8 mouse cellular contexts compared by ENCODE assay signal in the genomic region with DNA sequence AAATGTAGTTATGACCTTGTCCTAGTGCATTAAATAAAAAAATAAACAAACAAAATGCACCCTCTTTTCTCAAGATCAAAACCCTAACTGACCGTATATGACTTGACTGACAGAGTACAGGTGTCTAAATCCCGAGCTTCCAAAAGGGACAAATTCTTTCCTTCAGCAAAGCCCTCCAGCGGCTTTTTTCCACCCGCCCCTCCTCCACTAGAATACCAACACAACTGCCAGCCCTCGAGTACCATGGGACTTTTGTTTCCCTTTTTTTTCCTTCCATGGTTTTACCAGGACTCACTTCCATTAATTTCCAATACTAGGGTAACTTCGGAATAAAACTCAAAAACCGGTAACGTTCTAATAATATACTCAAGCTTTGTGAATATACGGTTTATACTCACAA. TPM values are rescaled to one million over a fixed set of nuclear protein-coding genes. Genes with fewer than 3 reads are reported as not detected.
DNase-seq lines count a peak whose midpoint lies in the region; ATAC-seq and TF ChIP-seq lines count a peak whose summit lies in the region.

No protein-coding gene starts in this region.

- no peak for TF ChIP-seq POLR2A in brain, embryonic 14.5 days (IDR thresholded peaks at IDR 0.05; ENCODE audit: borderline replicate concordance, extremely low read depth, insufficient read depth, insufficient read length, poor library complexity, severe bottlenecking)

- H3K4me1 ChIP-seq in erythroblast, embryonic 14.5 days (ENCODE audit: control insufficient read depth), result peaks cover 42% of the 10 kb centered on the region
- peaks cover 28% of the 10 kb centered on the region for H3K4me1 ChIP-seq in heart, postnatal 0 days (ENCODE audit: control insufficient read depth, insufficient read depth)
- peaks cover 51% of the 10 kb centered on the region for H3K4me1 ChIP-seq in liver, embryonic 12.5 days

- peaks cover 29% of the 10 kb centered on the region for H3K36me3 ChIP-seq in erythroblast, embryonic 14.5 days (ENCODE audit: control insufficient read depth)
- H3K36me3 ChIP-seq in heart, postnatal 0 days (replicated peaks; ENCODE audit: control insufficient read depth, insufficient read depth, low read length), result no peaks in the 10 kb centered on the region
- peaks cover 19% of the 10 kb centered on the region for H3K36me3 ChIP-seq in liver, embryonic 12.5 days

- peak overlapping the region; percentile 96; the same call in 1 of the 2 replicates for H3K27ac ChIP-seq in heart, postnatal 0 days (ENCODE audit: low read depth)
- no peak overlapping the region for H3K27ac ChIP-seq in liver, embryonic 12.5 days

- peak overlapping the region; percentile 100 for H3K4me3 ChIP-seq in erythroblast, embryonic 14.5 days (replicated peaks)
- peak overlapping the region; percentile 92 for H3K4me3 ChIP-seq in heart, postnatal 0 days (ENCODE audit: low read depth, low read length)
- H3K4me3 ChIP-seq in liver, embryonic 12.5 days, result peak overlapping the region; percentile 99

- H3K9me3 ChIP-seq in erythroblast, embryonic 14.5 days (ENCODE audit: control insufficient read depth, low read length), result no peaks in the 10 kb centered on the region
- no peaks in the 10 kb centered on the region for H3K9me3 ChIP-seq in heart, postnatal 0 days (replicated peaks; ENCODE audit: control insufficient read depth, low read length)
- no peaks in the 10 kb centered on the region for H3K9me3 ChIP-seq in liver, embryonic 12.5 days (replicated peaks)

- H3K27me3 ChIP-seq in erythroblast, embryonic 14.5 days (ENCODE audit: control insufficient read depth), result no peaks in the 10 kb centered on the region
- no peaks in the 10 kb centered on the region for H3K27me3 ChIP-seq in heart, postnatal 0 days (ENCODE audit: control insufficient read depth, insufficient read depth, low read length)
- no peaks in the 10 kb centered on the region for H3K27me3 ChIP-seq in liver, embryonic 12.5 days (replicated peaks)

- no peak for TF ChIP-seq CTCF in brain, embryonic 14.5 days (IDR thresholded peaks at IDR 0.05; ENCODE audit: borderline replicate concordance, extremely low read depth, insufficient read depth, insufficient read length)
- no peak for TF ChIP-seq CTCF in heart, postnatal 0 days (IDR thresholded peaks at IDR 0.05; ENCODE audit: low read depth)

- no peak for TF ChIP-seq EP300 in heart, postnatal 0 days (IDR thresholded peaks at IDR 0.05; ENCODE audit: low read depth)

- peak overlapping the region; percentile 85 for H3K4me2 ChIP-seq in heart, postnatal 0 days (ENCODE audit: low read depth, low read length)
- peak overlapping the region; percentile 75 for H3K4me2 ChIP-seq in liver, embryonic 12.5 days

- peak; percentile 55 for DNase-seq in brain, embryonic 14.5 days (ENCODE audit: low read depth)
- DNase-seq in heart, postnatal 0 days (ENCODE audit: low spot score), result peak; percentile 56
- DNase-seq in retina, postnatal 1 day, result peak; percentile 40
- DNase-seq in thymus, adult 18-20 months, result no peak
- no peak for DNase-seq in cerebellum, adult 8-10 months

- WGBS in heart, postnatal 0 days, result 0% methylated on average over 9 of the region's 9 CpGs
- WGBS in liver, embryonic 12.5 days (ENCODE audit: insufficient replicate concordance), result under 1% methylated on average over 9 of the region's 9 CpGs

- H3K9ac ChIP-seq in heart, postnatal 0 days (replicated peaks; ENCODE audit: low read depth, low read length), result peak overlapping the region; percentile 95
- H3K9ac ChIP-seq in liver, embryonic 12.5 days, result peak overlapping the region; percentile 98

- no peak for ATAC-seq in erythroblast, adult 5-6 weeks (replicated peaks; ENCODE audit: low FRiP score, poor library complexity, severe bottlenecking)
- ATAC-seq in heart, postnatal 0 days (ENCODE audit: insufficient read depth, low read depth), result no peak
- no peak for ATAC-seq in liver, embryonic 12.5 days

RNA-seq across cellular contexts. Expression of gene Tra2a, which starts 1.4 kb away (rescaled TPM):
- polyA plus RNA-seq in erythroblast, embryonic 14.5 days (2012), result 2.1 and 2.7 TPM in 2 replicates
- total RNA-seq in erythroblast, adult 5-6 weeks (2015; ENCODE audit: low replicate concordance), result 73.6 and 81.3 TPM in 2 replicates
- 56.5 and 90.1 TPM in 2 replicates for total RNA-seq in erythroblast, adult 5-6 weeks (2017; ENCODE audit: low replicate concordance)
- 199 and 246 TPM in 2 replicates for polyA plus RNA-seq in brain, embryonic 14.5 days (2012; rRNA removed)
- total RNA-seq in heart, postnatal 0 days (2014; rRNA removed; ENCODE audit: low replicate concordance), result 33.6 and 41.8 TPM in 2 replicates
- 26.0 and 32.5 TPM in 2 replicates for polyA plus RNA-seq in heart, postnatal 0 days (2015; fragmentation: Nextera tagmentation; extraction: Ambion mirVana)
- polyA plus RNA-seq in liver, embryonic 12.5 days (2016; fragmentation: Nextera tagmentation; extraction: Ambion mirVana), result 57.7 and 63.0 TPM in 2 replicates

RNA-seq across cellular contexts. Expression of gene Igf2bp3, which starts 47.7 kb away (rescaled TPM):
- 0.48 and 0.58 TPM in 2 replicates for polyA plus RNA-seq in erythroblast, embryonic 14.5 days (2012)
- total RNA-seq in erythroblast, adult 5-6 weeks (2015; ENCODE audit: low replicate concordance), result not detected in 2 replicates
- not detected in 2 replicates for total RNA-seq in erythroblast, adult 5-6 weeks (2017; ENCODE audit: low replicate concordance)
- 22.0 and 22.6 TPM in 2 replicates for polyA plus RNA-seq in brain, embryonic 14.5 days (2012; rRNA removed)
- total RNA-seq in heart, postnatal 0 days (2014; rRNA removed; ENCODE audit: low replicate concordance), result 9.4 and 21.5 TPM in 2 replicates
- polyA plus RNA-seq in heart, postnatal 0 days (2015; fragmentation: Nextera tagmentation; extraction: Ambion mirVana), result 19.0 and 21.0 TPM in 2 replicates
- polyA plus RNA-seq in liver, embryonic 12.5 days (2016; fragmentation: Nextera tagmentation; extraction: Ambion mirVana), result 32.0 and 33.7 TPM in 2 replicates

RNA-seq across cellular contexts. Expression of gene Ccdc126, which starts 56.7 kb away (rescaled TPM):
- not detected in 2 replicates for polyA plus RNA-seq in erythroblast, embryonic 14.5 days (2012)
- 3.3 TPM in 1 of 2 replicates, not detected in the other for total RNA-seq in erythroblast, adult 5-6 weeks (2015; ENCODE audit: low replicate concordance)
- 0.68 and 0.70 TPM in 2 replicates for total RNA-seq in erythroblast, adult 5-6 weeks (2017; ENCODE audit: low replicate concordance)
- 5.0 and 5.8 TPM in 2 replicates for polyA plus RNA-seq in brain, embryonic 14.5 days (2012; rRNA removed)
- 4.3 and 6.9 TPM in 2 replicates for total RNA-seq in heart, postnatal 0 days (2014; rRNA removed; ENCODE audit: low replicate concordance)
- 8.3 and 9.2 TPM in 2 replicates for polyA plus RNA-seq in heart, postnatal 0 days (2015; fragmentation: Nextera tagmentation; extraction: Ambion mirVana)
- polyA plus RNA-seq in liver, embryonic 12.5 days (2016; fragmentation: Nextera tagmentation; extraction: Ambion mirVana), result 3.2 and 4.3 TPM in 2 replicates

Comparison
In these comparisons a context has a peak if more than half of its experiments do, and no peak if none do; other contexts are left out.
1. DNase-seq: peak in brain, embryonic 14.5 days (single experiment), heart, postnatal 0 days (single experiment) and retina, postnatal 1 day (single experiment); none in thymus, adult 18-20 months (0 of 2) and cerebellum, adult 8-10 months (single experiment).
2. RNA of gene Igf2bp3, which starts 47.7 kb away (polyA plus RNA-seq): 32.0 to 33.7 TPM in liver, embryonic 12.5 days, 22.0 to 22.6 TPM in brain, embryonic 14.5 days and 19.0 to 21.0 TPM in heart, postnatal 0 days; 0.48 to 0.58 TPM in erythroblast, embryonic 14.5 days; every median in the first group is over 10 times any median in the second.
3. Peak in every context shown above with its lines, with median percentiles within 50 percentile points of each other: H3K4me3 ChIP-seq.